Mouse (Mus musculus) myocyte (in vitro differentiated cells): ENCODE measurements at regions not wholly inside any gene's neighbourhood (a gene's known extent, or its start where the extent isn't known, plus 50 kb on each side); places are given as distances from the start of the nearest gene placed in this dataset.

Source experiments
- H3K27me3 ChIP-seq: one replicate; pipeline ENCODE4 v1.6.1; 2011; ENCODE audit not compliant: control insufficient read depth, insufficient read depth, insufficient read length
- H3K36me3 ChIP-seq: one replicate; pipeline ENCODE4 v1.6.1; 2011; ENCODE audit not compliant: control insufficient read depth, insufficient read depth
- H3K4me2 ChIP-seq: one replicate; pipeline ENCODE4 v1.6.1; 2011; ENCODE audit warnings: low read depth, control low read depth
- H3K4me3 ChIP-seq: one replicate; pipeline ENCODE4 v1.5.1; 2011; ENCODE audit warnings: mild to moderate bottlenecking, control low read depth, moderate library complexity
- H3K79me2 ChIP-seq: one replicate; pipeline ENCODE4 v1.6.1; 2011; ENCODE audit not compliant: control insufficient read depth, insufficient read depth
- H3ac ChIP-seq: one replicate; pipeline ENCODE4 v1.6.1; 2011; ENCODE audit not compliant: control insufficient read depth, insufficient read length
- CEBPB ChIP-seq: IDR thresholded peaks from 2 replicates; pipeline ENCODE4 v1.6.1; 2011; ENCODE audit warnings: mild to moderate bottlenecking, moderate library complexity; ENCODE audit not compliant: poor library complexity, insufficient read depth, severe bottlenecking
- E2F4 ChIP-seq: IDR thresholded peaks from one replicate; pipeline ENCODE4 v1.6.1; 2011; ENCODE audit warnings: mild to moderate bottlenecking, control low read depth, moderate library complexity; ENCODE audit not compliant: insufficient read depth
- MAX ChIP-seq: IDR thresholded peaks from one replicate; pipeline ENCODE4 v1.6.1; 2011; ENCODE audit warnings: low read depth, mild to moderate bottlenecking, control low read depth
- MYOD1 ChIP-seq, 3 experiments: IDR thresholded peaks; one replicate each; pipeline ENCODE4 v1.6.1; 2011; ENCODE audit warnings: control low read depth in 2 of 3, low read depth in 2 of 3, mild to moderate bottlenecking in 2 of 3, moderate library complexity in 1 of 3; ENCODE audit not compliant: insufficient read length in 2 of 3, control insufficient read depth in 1 of 3
- MYOG ChIP-seq, 3 experiments: IDR thresholded peaks; one replicate each; pipeline ENCODE4 v1.6.1; 2011; ENCODE audit warnings: control low read depth in 2 of 3, low read depth in 2 of 3, mild to moderate bottlenecking in 2 of 3; ENCODE audit not compliant: insufficient read length in 2 of 3, control insufficient read depth in 1 of 3, insufficient read depth in 1 of 3
- POLR2A ChIP-seq: IDR thresholded peaks from one replicate; pipeline ENCODE4 v1.6.1; 2011; ENCODE audit warnings: low read depth, mild to moderate bottlenecking, control low read depth, moderate library complexity; ENCODE audit not compliant: insufficient read length
- POLR2AphosphoS2 ChIP-seq: IDR thresholded peaks from one replicate; pipeline ENCODE4 v1.6.1; 2011; ENCODE audit warnings: low read depth, control low read depth; ENCODE audit not compliant: insufficient read length
- REST ChIP-seq: IDR thresholded peaks from one replicate; pipeline ENCODE4 v1.6.1; 2011; ENCODE audit warnings: mild to moderate bottlenecking, control low read depth, moderate library complexity; ENCODE audit not compliant: insufficient read depth, insufficient read length
- SRF ChIP-seq: IDR thresholded peaks from one replicate; pipeline ENCODE4 v1.6.1; 2011; ENCODE audit warnings: low read depth; ENCODE audit not compliant: control insufficient read depth, insufficient read length
- TCF12 ChIP-seq: IDR thresholded peaks from one replicate; pipeline ENCODE4 v1.6.1; 2011; ENCODE audit warnings: mild to moderate bottlenecking, control low read depth; ENCODE audit not compliant: poor library complexity, insufficient read depth, severe bottlenecking
- TCF3 ChIP-seq: IDR thresholded peaks from one replicate; pipeline ENCODE4 v1.6.1; 2011; ENCODE audit warnings: low read depth, control low read depth; ENCODE audit not compliant: insufficient read length
- USF1 ChIP-seq: IDR thresholded peaks from one replicate; pipeline ENCODE4 v1.6.1; 2011; ENCODE audit warnings: low read depth, mild to moderate bottlenecking, control low read depth, moderate library complexity

DNA sequence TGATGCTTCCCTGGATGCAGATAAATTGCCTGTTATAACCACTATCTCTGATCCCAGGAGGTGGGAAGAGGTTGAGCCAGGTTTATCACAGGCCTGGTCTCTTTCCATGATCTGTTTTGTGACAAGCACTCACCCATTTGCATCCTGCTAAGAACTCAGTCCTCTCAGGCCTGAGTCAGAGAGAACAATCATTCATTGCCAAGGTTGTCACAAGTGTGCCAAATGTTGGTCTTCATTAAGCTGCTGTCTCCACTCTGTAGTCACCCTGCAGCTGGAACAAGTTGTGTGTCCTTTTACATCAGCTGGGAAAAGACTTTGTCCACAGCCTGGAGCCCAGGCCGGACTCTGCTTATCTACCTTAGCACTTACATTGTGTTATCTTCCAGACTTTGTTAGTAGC, 233.6 kb upstream of the Rbfox1 start:
- Histone ChIP-seq H3K36me3 (no peaks in the 10 kb centered on the region), H3K79me2 (no peaks in the 10 kb centered on the region), H3K27me3 (no peaks in the 10 kb centered on the region), H3ac (no peak overlapping the region), H3K4me3 (no peak overlapping the region), H3K4me2 (no peak overlapping the region)
- no peak for TF ChIP-seq MYOD1 (IDR thresholded peaks at IDR 0.05; ENCODE audit: control insufficient read depth in 1 of 3, insufficient read length in 2 of 3, low read depth in 2 of 3)
- TF ChIP-seq MAX: no peak
- no peak for TF ChIP-seq SRF
- no peak for TF ChIP-seq REST

GRCm38 (mm10) chr16:5651002-5651401, 234.2 kb upstream of the Rbfox1 start:
- TF ChIP-seq POLR2AphosphoS2 (no peak), CEBPB (no peak), E2F4 (no peak), TCF3 (no peak), USF1 (no peak), TCF12 (no peak), SRF (no peak), MAX (no peak), POLR2A (no peak), REST (no peak), MYOD1 (IDR thresholded peaks at IDR 0.05; ENCODE audit: control insufficient read depth in 1 of 3, insufficient read length in 2 of 3, low read depth in 2 of 3) (no peak), MYOG (IDR thresholded peaks at IDR 0.05; ENCODE audit: control insufficient read depth in 1 of 3, insufficient read depth in 1 of 3, insufficient read length in 2 of 3, low read depth in 2 of 3) (no peak)

GRCm38 (mm10) chr16:5639956-5640355, 245.2 kb upstream of the Rbfox1 start:
- Histone ChIP-seq H3K4me2 (no peak overlapping the region), H3K36me3 (no peaks in the 10 kb centered on the region), H3K27me3 (no peaks in the 10 kb centered on the region), H3K79me2 (no peaks in the 10 kb centered on the region), H3ac (no peak overlapping the region), H3K4me3 (no peak overlapping the region)
- TF ChIP-seq USF1: no peak
- TF ChIP-seq TCF3: no peak
- no peak for TF ChIP-seq MYOD1 (IDR thresholded peaks at IDR 0.05; ENCODE audit: control insufficient read depth in 1 of 3, insufficient read length in 2 of 3, low read depth in 2 of 3)
- no peak for TF ChIP-seq REST
- no peak for TF ChIP-seq POLR2AphosphoS2
- TF ChIP-seq TCF12: no peak
- TF ChIP-seq SRF: no peak

More at GRCm38 (mm10) chr16:5651002-5651401, 234.2 kb upstream of the Rbfox1 start:
- Histone ChIP-seq H3K79me2 (no peaks in the 10 kb centered on the region), H3K4me2 (no peak overlapping the region), H3ac (no peak overlapping the region), H3K27me3 (no peaks in the 10 kb centered on the region), H3K36me3 (no peaks in the 10 kb centered on the region), H3K4me3 (no peak overlapping the region)

GRCm38 (mm10) chr16:5629996-5630395, 255.2 kb upstream of the Rbfox1 start:
- no peak for TF ChIP-seq POLR2AphosphoS2
- TF ChIP-seq MYOD1 (IDR thresholded peaks at IDR 0.05; ENCODE audit: control insufficient read depth in 1 of 3, insufficient read length in 2 of 3, low read depth in 2 of 3): no peak
- TF ChIP-seq TCF12: no peak
- no peak for TF ChIP-seq MYOG (IDR thresholded peaks at IDR 0.05; ENCODE audit: control insufficient read depth in 1 of 3, insufficient read depth in 1 of 3, insufficient read length in 2 of 3, low read depth in 2 of 3)
- TF ChIP-seq E2F4: no peak
- no peak for TF ChIP-seq USF1
- TF ChIP-seq SRF: no peak
- TF ChIP-seq TCF3: no peak
- TF ChIP-seq MAX: no peak
- TF ChIP-seq REST: no peak
- no peak for TF ChIP-seq CEBPB
- TF ChIP-seq POLR2A: no peak
- Histone ChIP-seq H3ac (no peak overlapping the region), H3K4me3 (no peak overlapping the region), H3K79me2 (no peaks in the 10 kb centered on the region), H3K4me2 (no peak overlapping the region), H3K36me3 (no peaks in the 10 kb centered on the region), H3K27me3 (no peaks in the 10 kb centered on the region)

DNA sequence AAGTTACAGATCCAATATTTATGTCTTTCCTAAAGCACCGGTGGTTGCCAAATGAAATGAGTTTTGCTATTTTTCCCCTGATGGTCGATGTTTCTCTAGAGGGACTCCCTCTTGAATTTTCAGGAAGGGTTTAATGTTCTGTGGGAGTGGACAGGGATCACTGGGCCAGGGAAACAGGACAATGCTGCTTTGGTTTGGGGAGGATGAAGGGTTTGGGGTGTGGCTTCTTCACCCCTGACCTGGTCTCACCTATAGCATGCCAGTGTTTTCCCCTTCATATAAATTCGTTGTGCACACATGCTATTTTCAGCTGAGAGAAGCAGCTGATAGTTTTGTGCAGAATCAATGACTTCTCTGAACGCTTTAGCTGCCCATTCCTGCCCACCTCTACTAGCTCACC, 257.2 kb upstream of the Rbfox1 start:
- H3K4me2 ChIP-seq: no peak overlapping the region
- no peak overlapping the region for H3ac ChIP-seq
- TF ChIP-seq CEBPB (no peak), POLR2AphosphoS2 (no peak), MAX (no peak), MYOG (IDR thresholded peaks at IDR 0.05; ENCODE audit: control insufficient read depth in 1 of 3, insufficient read depth in 1 of 3, insufficient read length in 2 of 3, low read depth in 2 of 3) (no peak), USF1 (no peak)

More for the DNA sequence above, 257.2 kb upstream of the Rbfox1 start:
- Histone ChIP-seq H3K79me2 (no peaks in the 10 kb centered on the region), H3K36me3 (no peaks in the 10 kb centered on the region), H3K4me3 (no peak overlapping the region), H3K27me3 (no peaks in the 10 kb centered on the region)
